In genomic region chr11:43992011-43992471, GRCm38 (mm10) we compare ENCODE assay signal across 14 mouse cellular contexts.
DNase-seq lines count a peak whose midpoint lies in the region; ATAC-seq and TF ChIP-seq lines count a peak whose summit lies in the region.
"Had no signal": no experiment of that assay in that cellular context is flagged by ENCODE, and none has a peak within 500 bp of the region (broad histone marks: within the 10 kb centered on the region; RNA-seq: fewer than 3 reads in every experiment).

No protein-coding gene starts in this region.

- H3K9me3 ChIP-seq in liver, embryonic 12.5 days (replicated peaks): no peaks in the 10 kb centered on the region
- H3K9me3 ChIP-seq: midbrain, embryonic 12.5 days had no signal

- TF ChIP-seq POLR2A in liver, adult 2 months (IDR thresholded peaks at IDR 0.05; ENCODE audit: extremely low read depth, insufficient read depth, low read length): no peak
- TF ChIP-seq POLR2A in myocyte (IDR thresholded peaks at IDR 0.05; ENCODE audit: insufficient read length, low read depth): no peak

- H3K27ac ChIP-seq in liver, adult 2 months (replicated peaks; ENCODE audit: insufficient read depth, low read depth, low read length): no peak overlapping the region
- H3K27ac ChIP-seq in liver, embryonic 12.5 days: no peak overlapping the region
- H3K27ac ChIP-seq: left cerebral cortex, adult 2 months; midbrain, embryonic 12.5 days; stomach, postnatal 0 days had no signal

- peaks cover 4% of the 10 kb centered on the region for H3K4me1 ChIP-seq in liver, adult 2 months (ENCODE audit: control insufficient read depth, insufficient read depth, low read length)
- no peaks in the 10 kb centered on the region for H3K4me1 ChIP-seq in liver, embryonic 12.5 days
- H3K4me1 ChIP-seq: midbrain, embryonic 12.5 days had no signal

- peak; percentile 8 for DNase-seq in embryo, embryonic 10 days (ENCODE audit: low spot score)
- no peak for DNase-seq in embryo, embryonic 9.5 days (ENCODE audit: extremely low spot score)
- peak; percentile 93 for DNase-seq in liver, adult 2 months (ENCODE audit: extremely low read depth, low read depth, low spot score)
- peak; percentile 75 for DNase-seq in fibroblast of lung, adult 2 months (ENCODE audit: low read depth)
- no peak for DNase-seq in frontal cortex, postnatal 36 days (ENCODE audit: low spot score in 2 of 2)
- DNase-seq in right cerebral cortex, postnatal 14 days: no peak
- DNase-seq: adrenal gland, postnatal 14 days; cerebellum, adult 11 months had no signal

- H3K4me2 ChIP-seq in liver, embryonic 12.5 days: no peak overlapping the region
- H3K4me2 ChIP-seq in myocyte (ENCODE audit: low read depth): peak overlapping the region; percentile 5
- H3K4me2 ChIP-seq: midbrain, embryonic 12.5 days had no signal

- no peaks in the 10 kb centered on the region for H3K79me2 ChIP-seq in liver, adult 2 months (ENCODE audit: control insufficient read depth, insufficient read depth, low read length)
- H3K79me2 ChIP-seq in myocyte (ENCODE audit: control insufficient read depth, insufficient read depth): no peaks in the 10 kb centered on the region

- H3K27me3 ChIP-seq in liver, adult 2 months (ENCODE audit: control insufficient read depth, insufficient read depth, low read length): no peaks in the 10 kb centered on the region
- H3K27me3 ChIP-seq in liver, embryonic 12.5 days (replicated peaks): no peaks in the 10 kb centered on the region
- H3K27me3 ChIP-seq in myocyte (ENCODE audit: control insufficient read depth, insufficient read depth, insufficient read length): no peaks in the 10 kb centered on the region
- H3K27me3 ChIP-seq: midbrain, embryonic 12.5 days had no signal

- ATAC-seq in liver, embryonic 12.5 days: no peak
- ATAC-seq: intestine, embryonic 16.5 days had no signal

- H3ac ChIP-seq in myocyte (ENCODE audit: control insufficient read depth, insufficient read length): no peak overlapping the region

- no peaks in the 10 kb centered on the region for H3K36me3 ChIP-seq in liver, adult 2 months (ENCODE audit: control insufficient read depth, insufficient read depth, low read length)
- H3K36me3 ChIP-seq in liver, embryonic 12.5 days: no peaks in the 10 kb centered on the region
- no peaks in the 10 kb centered on the region for H3K36me3 ChIP-seq in myocyte (ENCODE audit: control insufficient read depth, insufficient read depth)
- H3K36me3 ChIP-seq: midbrain, embryonic 12.5 days had no signal

- no peak for TF ChIP-seq CTCF in liver, adult 2 months (IDR thresholded peaks at IDR 0.05; ENCODE audit: low read depth, low read length)

- 52% methylated on average over 6 of the region's 6 CpGs for WGBS in liver, adult 2 months
- WGBS in liver, embryonic 12.5 days (ENCODE audit: insufficient replicate concordance): 62% methylated on average over 6 of the region's 6 CpGs

- no peak overlapping the region for H3K9ac ChIP-seq in liver, adult 2 months (ENCODE audit: low read depth, low read length)
- H3K9ac ChIP-seq in liver, embryonic 12.5 days: no peak overlapping the region
- H3K9ac ChIP-seq: midbrain, embryonic 12.5 days had no signal

- no peak overlapping the region for H3K4me3 ChIP-seq in liver, adult 2 months (ENCODE audit: insufficient read depth, low read depth, low read length)
- no peak overlapping the region for H3K4me3 ChIP-seq in liver, embryonic 12.5 days
- H3K4me3 ChIP-seq in myocyte: no peak overlapping the region
- H3K4me3 ChIP-seq: left cerebral cortex, adult 2 months; midbrain, embryonic 12.5 days had no signal

TF ChIP-seq in myocyte, 11 proteins besides CTCF, POLR2A, EP300 and RAD21:
- TF ChIP-seq SRF (IDR thresholded peaks at IDR 0.05; ENCODE audit: control insufficient read depth, insufficient read length, low read depth) (no peak), POLR2AphosphoS2 (IDR thresholded peaks at IDR 0.05; ENCODE audit: insufficient read length, low read depth) (no peak)

Comparison
In these comparisons a context has a peak if more than half of its experiments do, and no peak if none do; other contexts are left out.
1. DNase-seq: peak in embryo, embryonic 10 days (single experiment), liver, adult 2 months (single experiment) and fibroblast of lung, adult 2 months (single experiment); none in embryo, embryonic 9.5 days (single experiment), frontal cortex, postnatal 36 days (0 of 2) and right cerebral cortex, postnatal 14 days (single experiment).